Mouse (Mus musculus) left cerebral cortex, adult 9 months (tissue): ENCODE results near the gene Ssx2ip.
"Not testable (repeated sequence)": the region's sequence is repeated elsewhere in the genome, so short reads cannot be mapped to it uniquely, and the experiment has no call there.

Experiments
- DNase-seq, 2 experiments: peaks; one replicate each; pipeline ENCODE4 v3.0.0; 2022; ENCODE audit warnings: low spot score in 2 of 2

Ssx2ip gene

DNA sequence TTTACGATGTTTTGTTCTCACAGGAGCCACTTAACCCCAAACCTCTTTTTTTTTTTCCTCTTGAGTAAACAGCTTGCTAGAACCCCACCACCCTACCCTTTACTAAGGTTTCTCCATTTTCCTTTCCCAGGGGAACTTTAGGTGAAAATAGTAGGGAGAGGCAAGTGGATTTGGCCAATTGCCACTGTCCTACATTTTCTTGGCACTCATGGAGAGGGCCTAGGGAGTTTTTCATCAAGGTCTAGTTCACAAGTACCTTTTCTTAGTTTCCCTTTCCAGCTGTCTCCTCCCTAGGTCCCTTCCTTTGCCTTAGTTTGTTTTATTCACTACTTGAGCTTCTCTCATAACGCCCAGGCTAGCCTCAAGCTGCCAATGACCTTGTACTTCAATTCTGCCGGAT lies 672 bp upstream of the Ssx2ip start:
- no peak for DNase-seq

GRCm38 (mm10) chr3:146405213-146406006 lies 968 bp downstream of the Ssx2ip start:
- DNase-seq: no peak

DNA sequence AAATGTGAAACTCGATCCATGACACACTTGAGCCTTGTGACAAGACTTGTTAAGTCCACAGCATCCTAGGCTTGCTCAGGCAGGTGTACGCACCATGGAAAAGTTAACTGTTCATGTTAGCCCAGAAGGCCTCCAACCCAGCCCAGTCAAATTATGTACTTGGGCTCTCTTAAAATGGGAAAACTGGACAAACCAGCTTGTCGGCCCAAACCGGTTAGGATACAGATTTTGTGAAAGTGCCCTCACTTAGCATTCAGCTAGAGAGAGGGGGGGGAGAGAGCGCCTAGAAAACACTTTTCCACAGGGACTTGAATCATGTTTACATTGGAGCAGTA lies 1.5 kb downstream of the Ssx2ip start:
- no peak for DNase-seq

- no peak for DNase-seq
Measured at GRCm38 (mm10) chr3:146407086-146407721, 2.8 kb downstream of the Ssx2ip start.

- DNase-seq: no peak
Measured at GRCm38 (mm10) chr3:146410114-146410513, 5.7 kb downstream of the Ssx2ip start.

DNA sequence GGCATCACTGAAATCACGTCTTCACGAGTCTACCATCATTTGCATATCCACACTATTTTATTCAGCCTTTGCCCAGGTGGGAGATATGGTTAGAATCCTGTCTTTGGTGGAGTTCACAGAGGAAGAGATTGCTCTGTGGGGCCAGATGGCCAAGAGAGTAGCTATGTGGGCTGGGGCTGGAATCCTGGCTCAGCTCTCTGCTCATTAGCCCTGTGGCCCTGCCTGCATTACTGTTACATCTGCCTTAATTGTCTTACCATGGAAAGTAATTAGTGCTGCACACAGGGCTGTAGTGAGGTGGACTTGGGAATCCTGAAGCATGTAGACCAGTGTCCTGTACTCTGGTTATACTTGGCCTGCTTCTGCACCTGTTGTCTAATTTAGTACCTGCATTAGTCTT lies 7.6 kb downstream of the Ssx2ip start:
- no peak for DNase-seq

- no peak for DNase-seq
Measured at GRCm38 (mm10) chr3:146412480-146412879, 8.0 kb downstream of the Ssx2ip start.

DNA sequence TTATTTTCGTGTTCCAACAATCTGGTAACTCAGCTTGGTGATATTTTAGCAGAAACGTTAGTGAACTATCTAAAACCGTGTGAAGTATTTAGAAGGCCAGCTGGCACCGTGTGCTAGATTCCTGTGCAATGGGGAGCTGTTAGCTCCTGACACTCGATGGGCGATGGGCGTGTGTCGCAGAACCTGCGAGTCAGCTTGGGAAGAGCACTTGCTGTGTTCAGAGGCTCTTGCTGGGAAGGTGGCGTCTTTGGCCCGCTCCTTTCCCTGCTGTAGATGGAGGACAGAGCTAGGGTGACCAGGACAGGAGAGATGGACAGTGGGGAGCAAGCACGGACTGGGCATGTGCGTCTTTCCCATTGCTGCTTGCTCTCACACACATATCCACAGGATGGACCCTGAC lies 8.6 kb downstream of the Ssx2ip start:
- DNase-seq: peak in 1 of 2 experiments; percentile 42

DNA sequence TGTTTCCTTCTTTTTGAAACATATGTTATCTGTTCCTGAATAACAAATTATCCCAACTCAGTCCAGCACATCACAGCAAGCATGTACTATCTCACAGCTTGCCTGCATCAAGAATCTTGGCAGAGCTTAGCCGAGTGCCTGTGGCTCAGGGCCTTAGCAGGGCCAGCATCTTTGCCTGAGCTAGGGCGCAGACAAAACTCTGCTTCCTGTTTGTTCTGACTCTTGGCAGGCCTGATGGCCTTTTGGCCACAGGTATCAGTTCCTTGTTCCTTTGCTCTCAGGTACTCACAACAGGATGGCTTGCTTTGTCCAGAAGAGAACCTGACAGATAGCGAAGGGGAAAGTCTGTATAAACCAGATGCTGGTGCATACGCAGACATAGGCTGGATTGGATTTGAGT lies 9.6 kb downstream of the Ssx2ip start:
- no peak for DNase-seq

GRCm38 (mm10) chr3:146414555-146414954 lies 10.1 kb downstream of the Ssx2ip start:
- DNase-seq: no peak

GRCm38 (mm10) chr3:146417873-146418272 lies 13.4 kb downstream of the Ssx2ip start:
- DNase-seq: no peak

GRCm38 (mm10) chr3:146418901-146419300 lies 14.5 kb downstream of the Ssx2ip start:
- no peak for DNase-seq

- DNase-seq: no peak
Measured at GRCm38 (mm10) chr3:146419534-146419933, 15.1 kb downstream of the Ssx2ip start.

- DNase-seq: peak in 1 of 2 experiments; percentile 30
Measured at GRCm38 (mm10) chr3:146419992-146420537, 15.6 kb downstream of the Ssx2ip start.

DNA sequence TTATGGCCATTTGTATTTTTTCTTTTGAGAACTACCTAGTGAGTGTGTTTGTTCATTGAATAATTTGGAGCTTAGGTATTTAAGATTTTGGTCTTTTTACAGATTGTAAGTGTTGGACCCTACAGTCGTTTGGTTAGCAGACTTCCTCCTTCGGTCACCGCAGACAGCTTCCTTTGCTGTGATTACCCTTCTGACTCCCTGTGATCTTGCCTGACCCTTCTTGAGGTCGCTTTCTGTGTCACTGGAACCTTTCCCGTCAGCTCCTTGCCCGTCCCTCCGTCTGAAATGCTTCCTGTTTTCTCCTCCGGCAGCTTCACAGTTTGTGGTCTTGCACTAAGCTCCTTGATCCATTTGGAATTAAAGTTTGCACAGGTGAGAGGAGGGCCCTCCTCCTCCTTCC lies 17.3 kb downstream of the Ssx2ip start:
- DNase-seq: no peak

GRCm38 (mm10) chr3:146423710-146424109 lies 19.3 kb downstream of the Ssx2ip start:
- DNase-seq: no peak

GRCm38 (mm10) chr3:146424306-146424900 lies 20.0 kb downstream of the Ssx2ip start:
- no peak for DNase-seq

DNA sequence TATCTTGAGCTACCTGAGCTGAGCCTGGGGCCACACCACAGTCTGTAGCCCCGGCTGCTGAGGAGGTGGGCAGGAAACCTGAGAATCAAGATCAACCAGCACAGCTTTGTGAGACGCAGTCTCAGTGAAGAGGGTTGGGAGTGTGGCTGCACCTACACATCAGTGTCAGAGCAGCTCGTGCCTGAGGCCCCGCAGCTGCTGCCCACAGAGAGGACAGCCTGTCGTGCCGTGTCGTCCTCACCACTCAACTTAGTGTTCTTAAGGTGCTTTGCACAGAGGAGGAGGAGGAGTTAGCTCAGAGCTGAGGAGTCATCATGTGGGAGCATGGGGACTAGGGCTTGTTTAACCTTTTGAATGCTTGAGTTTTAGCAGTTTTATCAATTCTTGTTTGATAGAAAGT lies 21.5 kb downstream of the Ssx2ip start:
- no peak for DNase-seq

DNA sequence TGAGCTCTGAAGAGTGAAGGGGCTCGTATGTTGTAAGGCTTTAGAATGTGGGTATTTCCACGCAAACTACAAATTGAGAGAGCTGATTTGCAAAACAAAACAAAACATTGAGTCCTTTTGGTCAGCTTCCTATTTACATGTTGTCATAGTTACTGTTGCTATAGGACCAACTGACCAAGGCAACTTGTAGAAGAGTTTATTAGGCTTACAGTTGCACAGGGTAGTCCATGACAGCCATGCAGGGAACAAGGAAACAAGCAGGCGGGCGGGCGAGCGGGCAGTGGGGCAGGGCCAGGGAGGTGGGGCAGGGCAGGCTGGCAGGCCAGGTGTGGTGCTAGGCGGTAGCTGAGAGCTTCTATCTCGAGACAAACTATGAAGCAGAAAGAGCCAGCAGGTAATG lies 22.0 kb downstream of the Ssx2ip start:
- no peak for DNase-seq

DNA sequence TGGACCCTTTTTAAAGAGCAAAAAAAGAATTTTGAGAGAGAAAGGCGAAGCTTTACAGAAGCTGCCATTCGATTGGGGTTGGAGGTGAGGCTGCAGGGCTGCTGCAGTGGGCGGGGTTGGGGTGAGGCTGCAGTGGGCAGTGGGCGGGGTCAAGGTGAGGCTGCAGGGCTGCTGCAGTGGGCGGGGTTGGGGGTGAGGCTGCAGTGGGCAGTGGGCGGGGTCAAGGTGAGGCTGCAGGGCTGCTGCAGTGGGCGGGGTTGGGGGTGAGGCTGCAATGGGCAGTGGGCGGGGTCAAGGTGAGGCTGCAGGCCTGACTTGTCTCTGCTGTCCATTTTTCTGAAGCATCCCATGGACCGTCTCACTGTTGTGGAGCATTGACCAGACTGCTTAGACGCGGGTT lies 28.6 kb downstream of the Ssx2ip start:
- not testable (repeated sequence) for DNase-seq

- no peak for DNase-seq
Measured at GRCm38 (mm10) chr3:146433681-146434350, 29.4 kb downstream of the Ssx2ip start.

- no peak for DNase-seq
Measured at GRCm38 (mm10) chr3:146434686-146435085, 30.2 kb downstream of the Ssx2ip start.
